Mouse (Mus musculus) embryonic facial prominence, embryonic 13.5 days (tissue): Measurements from ENCODE around the gene Cdadc1. TPM values are rescaled to one million over a fixed set of nuclear protein-coding genes. Genes with fewer than 3 reads are reported as not detected.
A peak's percentile ranks its signal among the peaks of the same experiment; 100 is the strongest.

ENCODE experiments used
- ATAC-seq: fragments of 200-750 bp; cut with Nextera tagmentation; 2 replicates; pipeline ENCODE4 v1.8.0; 2017; ENCODE audit warnings: low read depth; ENCODE audit not compliant: insufficient number of reproducible peaks, insufficient read depth, low FRiP score, low TSS enrichment
- H3K27ac ChIP-seq: fragments of 300-500 bp; sonication (generic); 2 replicates; pipeline ENCODE4 v1.5.1; 2015; ENCODE audit warnings: moderate library complexity, mild to moderate bottlenecking, inconsistent platforms
- H3K27me3 ChIP-seq: fragments of 300-500 bp; sonication (generic); 2 replicates; pipeline ENCODE4 v1.6.1; 2015; ENCODE audit warnings: mild to moderate bottlenecking, inconsistent platforms
- H3K36me3 ChIP-seq: fragments of 300-500 bp; sonication (generic); 2 replicates; pipeline ENCODE4 v1.6.1; 2015; ENCODE audit warnings: mild to moderate bottlenecking, inconsistent platforms
- H3K4me1 ChIP-seq: fragments of 300-500 bp; sonication (generic); 2 replicates; pipeline ENCODE4 v1.6.1; 2015; ENCODE audit warnings: inconsistent platforms
- H3K4me2 ChIP-seq: fragments of 300-500 bp; sonication (generic); 2 replicates; pipeline ENCODE4 v1.6.1; 2015; ENCODE audit warnings: moderate library complexity, mild to moderate bottlenecking, inconsistent platforms
- H3K4me3 ChIP-seq: fragments of 300-500 bp; sonication (generic); 2 replicates; pipeline ENCODE4 v1.5.1; 2015; ENCODE audit warnings: mild to moderate bottlenecking, inconsistent platforms
- H3K9ac ChIP-seq: fragments of 300-500 bp; sonication (generic); 2 replicates; pipeline ENCODE4 v1.6.1; 2015; ENCODE audit warnings: mild to moderate bottlenecking, inconsistent platforms
- H3K9me3 ChIP-seq: fragments of 300-500 bp; sonication (generic); 2 replicates; pipeline ENCODE4 v1.6.1; 2016; ENCODE audit warnings: inconsistent platforms
- WGBS: fragments of 180-500 bp; shearing (Covaris S2); methylation state at CpG from one replicate; pipeline ENCODE4 v1.1.7; 2015; ENCODE audit warnings: mixed read lengths; 5-methylcytosine and 5-hydroxymethylcytosine counted together
- polyA plus RNA-seq: library from polyadenylated mRNA; unstranded; fragments of >200 nt; fragmentation: Nextera tagmentation; extraction: Ambion mirVana; gene quantifications from 2 replicates; pipeline ENCODE4 v1.2.1, GENCODE M21; 2015

Gene Cdadc1
- polyA plus RNA-seq, 1 experiment from 2014 or later: 29.5 TPM

DNA sequence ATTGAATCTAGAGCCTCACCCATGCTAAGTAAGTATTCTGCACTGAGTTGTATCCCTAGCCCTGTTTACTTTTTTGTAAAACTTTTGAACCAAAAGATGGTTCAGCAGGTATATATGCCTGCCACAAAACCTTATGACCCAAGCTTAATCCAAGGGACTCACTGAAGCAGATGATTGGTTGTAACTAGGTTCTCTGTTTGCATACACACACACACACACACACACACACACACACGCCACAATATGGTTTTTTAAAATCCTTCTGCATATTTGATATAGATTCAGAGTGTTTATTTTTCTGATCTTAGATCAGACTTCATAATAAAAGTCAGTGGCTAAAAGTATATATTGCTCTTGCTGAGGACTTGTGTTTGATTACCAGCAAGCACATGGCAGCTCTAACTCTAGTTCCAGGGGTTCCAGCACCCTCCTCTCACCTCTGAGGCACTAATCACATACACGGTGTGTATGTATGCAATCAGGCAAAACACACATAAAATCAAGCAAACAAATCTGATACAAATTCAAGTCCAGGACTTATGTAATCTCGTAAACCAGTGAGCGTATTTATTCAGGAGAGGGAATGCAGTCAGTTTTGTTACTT is 59.8 kb downstream of the Cdadc1 start:
- WGBS: 87% methylated on average over 4 of the region's 4 CpGs
- no peak for ATAC-seq
- no peaks in the 10 kb centered on the region for H3K36me3 ChIP-seq
- H3K9me3 ChIP-seq: no peaks in the 10 kb centered on the region
- H3K4me1 ChIP-seq: no peaks in the 10 kb centered on the region
- no peak overlapping the region for H3K4me3 ChIP-seq
- H3K4me2 ChIP-seq: no peak overlapping the region
- no peaks in the 10 kb centered on the region for H3K27me3 ChIP-seq
- H3K27ac ChIP-seq: no peak overlapping the region
- H3K9ac ChIP-seq: no peak overlapping the region

DNA sequence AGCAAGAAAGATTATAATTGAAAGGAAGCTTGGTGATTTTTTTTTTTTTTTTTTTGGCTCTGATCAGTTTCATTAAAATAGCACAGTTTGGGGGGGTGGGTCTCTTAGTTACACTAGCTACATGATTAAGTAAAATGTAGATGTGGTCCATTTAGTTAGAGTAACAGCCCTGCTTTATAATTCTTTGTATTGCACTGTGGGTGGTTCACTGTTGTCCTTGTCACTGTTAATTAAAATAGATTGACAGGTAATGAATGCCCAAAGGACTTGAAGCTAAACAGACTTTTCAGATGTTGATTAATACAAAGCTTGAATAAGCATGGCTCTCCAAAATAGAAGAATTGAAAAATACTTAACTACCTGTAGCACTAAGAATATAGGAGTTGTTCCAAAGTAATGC is 63.9 kb downstream of the Cdadc1 start:
- no peak for ATAC-seq
- no peaks in the 10 kb centered on the region for H3K9me3 ChIP-seq

DNA sequence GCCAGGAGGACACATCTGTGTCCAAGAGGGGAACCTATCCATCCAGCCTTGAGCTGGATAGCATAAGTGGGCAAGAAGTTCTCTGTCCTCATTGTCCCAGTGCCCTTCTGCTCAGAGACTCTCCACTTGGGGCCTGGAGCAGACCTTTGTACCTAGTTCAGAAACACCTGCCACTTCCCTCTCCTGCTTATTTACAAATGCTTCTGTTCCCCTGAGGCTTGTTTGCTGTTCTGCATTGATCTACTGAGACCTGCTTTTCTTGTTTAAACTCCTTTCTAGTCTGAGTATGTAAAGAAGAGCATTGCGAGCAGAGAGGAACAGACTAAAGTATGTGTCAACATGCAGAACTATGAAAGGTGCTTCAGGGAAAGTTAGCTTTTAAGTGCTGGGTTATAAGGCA is 64.8 kb downstream of the Cdadc1 start:
- H3K9ac ChIP-seq: no peak overlapping the region
- H3K4me3 ChIP-seq: no peak overlapping the region
- ATAC-seq: no peak
- H3K9me3 ChIP-seq: no peaks in the 10 kb centered on the region
- WGBS: 74% methylated on average over 1 of the region's 1 CpGs
- H3K27ac ChIP-seq: no peak overlapping the region
- no peak overlapping the region for H3K4me2 ChIP-seq
- no peaks in the 10 kb centered on the region for H3K36me3 ChIP-seq
- no peaks in the 10 kb centered on the region for H3K27me3 ChIP-seq
- no peaks in the 10 kb centered on the region for H3K4me1 ChIP-seq

More for the DNA sequence above, 63.9 kb downstream of the Cdadc1 start:
- no peak overlapping the region for H3K4me2 ChIP-seq
- H3K4me3 ChIP-seq: no peak overlapping the region
- H3K9ac ChIP-seq: no peak overlapping the region
- no peak overlapping the region for H3K27ac ChIP-seq
- no peaks in the 10 kb centered on the region for H3K27me3 ChIP-seq
- no peaks in the 10 kb centered on the region for H3K4me1 ChIP-seq
- H3K36me3 ChIP-seq: no peaks in the 10 kb centered on the region

DNA sequence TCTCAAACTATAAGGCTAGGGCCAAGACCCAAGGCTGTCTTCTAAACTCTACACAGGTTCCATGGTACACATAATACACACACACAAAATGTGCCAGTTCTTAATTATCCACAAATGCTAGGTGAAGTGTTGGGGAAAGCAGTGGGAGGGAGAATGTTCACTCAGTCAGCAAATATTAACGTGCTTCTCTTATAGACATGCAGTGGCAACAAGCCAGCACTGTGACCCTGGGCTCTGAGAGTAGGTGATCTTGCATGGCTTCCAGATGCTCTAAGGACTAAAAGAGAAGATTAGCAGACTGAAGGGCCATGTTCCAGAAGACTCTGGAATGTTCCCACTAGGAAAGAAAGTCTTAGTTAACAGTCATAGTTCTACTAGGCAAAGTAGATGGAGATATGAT is 67.0 kb downstream of the Cdadc1 start:
- no peaks in the 10 kb centered on the region for H3K4me1 ChIP-seq
- H3K9ac ChIP-seq: no peak overlapping the region
- 76% methylated on average over 1 of the region's 1 CpGs for WGBS
- no peak for ATAC-seq
- H3K4me3 ChIP-seq: no peak overlapping the region
- H3K27ac ChIP-seq: no peak overlapping the region
- no peaks in the 10 kb centered on the region for H3K36me3 ChIP-seq
- H3K27me3 ChIP-seq: no peaks in the 10 kb centered on the region
- H3K4me2 ChIP-seq: no peak overlapping the region
- H3K9me3 ChIP-seq: no peaks in the 10 kb centered on the region

DNA sequence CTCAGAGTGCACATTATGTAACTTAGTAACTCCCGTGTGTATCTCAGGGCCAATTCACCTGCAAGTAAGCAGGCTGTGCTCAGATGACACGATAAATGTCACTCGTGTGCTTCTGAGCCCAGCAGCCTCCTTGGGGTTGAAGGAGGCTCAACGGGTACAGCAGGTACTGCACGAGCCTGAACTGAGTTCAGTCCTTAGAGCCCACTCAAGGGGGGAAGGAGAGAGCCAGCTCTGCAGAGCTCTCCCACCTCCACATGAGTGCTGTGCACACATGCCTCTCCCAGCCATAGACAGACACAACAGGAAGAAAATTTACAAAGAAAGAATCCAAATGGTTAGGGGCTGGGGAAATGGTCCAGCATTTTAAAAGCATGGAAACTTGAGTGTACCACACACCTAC is 71.9 kb downstream of the Cdadc1 start:
- H3K9ac ChIP-seq: no peak overlapping the region
- WGBS: 82% methylated on average over 5 of the region's 5 CpGs
- no peaks in the 10 kb centered on the region for H3K4me1 ChIP-seq
- H3K9me3 ChIP-seq: no peaks in the 10 kb centered on the region
- no peak overlapping the region for H3K4me3 ChIP-seq
- ATAC-seq: no peak
- H3K27me3 ChIP-seq: no peaks in the 10 kb centered on the region
- H3K4me2 ChIP-seq: no peak overlapping the region
- no peak overlapping the region for H3K27ac ChIP-seq
- H3K36me3 ChIP-seq: no peaks in the 10 kb centered on the region

DNA sequence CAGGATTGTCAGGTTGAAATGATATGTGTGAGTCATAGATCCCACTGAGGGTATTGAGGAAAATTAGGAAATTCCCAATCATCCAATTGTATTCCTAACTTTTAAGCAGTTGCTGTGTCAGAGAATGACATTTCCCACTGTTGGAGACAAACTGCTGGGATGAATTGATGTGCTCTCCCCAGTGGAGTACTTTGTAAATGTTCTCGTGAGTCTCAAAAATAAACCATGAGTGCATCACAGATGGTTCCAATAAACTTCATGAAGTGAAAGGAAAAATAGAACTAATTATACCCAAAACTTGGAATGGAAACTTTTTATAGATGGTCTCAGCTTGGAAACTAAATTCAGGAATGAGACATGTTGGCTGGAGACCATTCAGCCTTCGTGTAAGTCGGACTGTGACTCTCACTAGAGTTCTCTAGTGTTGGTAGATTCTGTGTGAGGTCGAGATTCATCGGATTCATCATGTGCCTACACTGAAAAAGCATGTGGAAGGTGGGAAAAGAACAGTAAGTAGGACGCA is 83.8 kb downstream of the Cdadc1 start:
- Histone ChIP-seq H3K9ac (no peak overlapping the region), H3K4me2 (no peak overlapping the region), H3K4me3 (no peak overlapping the region), H3K27me3 (no peaks in the 10 kb centered on the region), H3K4me1 (peaks cover 4% of the 10 kb centered on the region; the same call in 1 of the 2 replicates), H3K36me3 (no peaks in the 10 kb centered on the region), H3K27ac (peak overlapping the region; percentile 76; the same call in 1 of the 2 replicates), H3K9me3 (no peaks in the 10 kb centered on the region)
- WGBS: 56% methylated on average over 6 of the region's 6 CpGs
- no peak for ATAC-seq

Other genes starting within 250 kb of the Cdadc1 start
- gene Phf11d, start 232.5 kb downstream of the Cdadc1 start, polyA plus RNA-seq: 0.58 and 0.65 TPM in 2 replicates
- 0.55 and 0.63 TPM in 2 replicates for gene Phf11c, start 202.6 kb downstream of the Cdadc1 start, polyA plus RNA-seq
- 10.1 and 12.1 TPM in 2 replicates for gene Setdb2, start 157.1 kb downstream of the Cdadc1 start, polyA plus RNA-seq
- 39.8 and 40.8 TPM in 2 replicates for gene Cab39l, start 157.0 kb downstream of the Cdadc1 start, polyA plus RNA-seq
- gene Shisa2, start 27.3 kb upstream of the Cdadc1 start, polyA plus RNA-seq: 9.4 and 10.0 TPM in 2 replicates